Mouse (Mus musculus) adipocyte (in vitro differentiated cells): ENCODE measurements around the gene Kcnj15.
A peak's percentile ranks its signal among the peaks of the same experiment; 100 is the strongest.

Experiments used
- DNase-seq: peaks from one replicate; pipeline ENCODE4 v3.0.0-alpha.2; 2016; ENCODE audit warnings: low spot score

Kcnj15 gene

DNA sequence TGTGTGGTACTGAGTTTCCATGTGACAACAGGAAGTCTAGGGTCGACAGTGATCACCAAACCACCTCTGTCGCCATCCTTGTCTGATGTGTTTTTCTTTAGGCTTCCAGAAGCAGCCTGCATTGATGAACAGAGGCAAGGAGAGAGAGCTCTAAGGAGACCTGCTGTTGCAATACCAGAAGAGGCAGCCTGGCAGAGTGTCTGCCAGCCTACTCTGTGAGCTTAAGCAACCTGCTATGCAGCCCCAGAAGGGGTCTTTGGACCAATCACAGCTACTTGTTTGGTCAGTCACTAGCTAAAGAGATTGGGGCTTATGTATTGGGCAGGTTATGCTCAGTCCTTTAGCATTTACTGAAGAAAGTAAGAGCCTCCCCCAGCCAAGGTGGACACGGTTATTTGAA is 11.9 kb upstream of the Kcnj15 start:
- DNase-seq = no peak

DNA sequence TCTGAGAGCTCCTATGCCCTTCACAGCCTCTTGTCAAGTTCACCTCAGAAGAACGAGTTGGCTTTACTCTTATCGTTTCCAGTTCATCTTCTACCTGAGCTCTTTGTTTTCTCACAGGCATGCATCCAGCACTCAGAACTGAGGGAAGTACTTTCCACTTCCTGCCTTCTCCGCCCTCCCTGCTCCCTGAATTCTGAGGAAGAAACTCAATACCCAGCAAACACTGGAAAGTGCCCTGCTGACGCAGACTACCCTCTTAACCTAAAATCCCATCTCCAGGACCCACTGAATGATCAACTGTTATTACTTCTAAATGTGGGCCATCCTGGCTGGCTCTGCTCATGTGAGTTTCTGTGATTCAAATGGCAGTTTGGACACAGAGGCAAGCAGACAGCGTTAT is 8.7 kb upstream of the Kcnj15 start:
- no peak for DNase-seq

DNA sequence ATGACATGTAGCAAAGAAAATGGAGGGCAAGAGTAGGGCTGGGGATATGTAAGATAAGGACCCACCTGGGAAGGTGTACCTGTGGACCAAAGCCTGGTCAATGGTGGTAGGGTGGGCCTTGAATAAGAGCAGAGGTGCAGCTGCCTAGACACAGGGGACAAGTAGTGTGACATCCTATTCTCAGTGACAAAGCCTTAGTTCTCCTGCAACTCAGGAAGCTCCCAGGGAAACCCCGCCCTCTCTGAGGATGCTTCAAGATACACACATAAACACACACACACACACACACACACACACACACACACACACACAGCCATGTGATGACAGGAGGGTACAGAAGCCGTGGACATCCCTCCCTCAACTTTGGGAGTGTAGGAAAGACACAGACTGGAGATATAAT is 710 bp upstream of the Kcnj15 start:
- no peak for DNase-seq

DNA sequence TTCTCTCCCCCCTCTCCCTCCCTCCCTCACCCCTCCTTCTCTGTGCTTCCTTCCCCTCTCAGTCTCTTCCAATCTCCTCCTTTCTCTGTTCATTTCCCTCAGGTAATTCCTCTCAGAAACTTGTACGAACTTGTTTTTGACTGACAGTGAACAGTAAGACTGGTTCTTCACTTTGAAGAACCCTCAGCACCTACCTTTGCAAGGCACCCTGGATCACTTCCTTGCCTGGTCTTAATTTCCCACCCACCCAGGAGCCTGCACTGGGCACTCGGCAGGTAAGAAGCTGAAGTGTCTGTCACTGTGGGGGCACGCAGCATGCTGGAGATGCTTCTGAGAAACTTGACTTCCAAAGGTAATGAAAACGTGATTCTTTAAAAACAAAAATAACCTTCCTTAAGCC is 742 bp downstream of the Kcnj15 start:
- no peak for DNase-seq

DNA sequence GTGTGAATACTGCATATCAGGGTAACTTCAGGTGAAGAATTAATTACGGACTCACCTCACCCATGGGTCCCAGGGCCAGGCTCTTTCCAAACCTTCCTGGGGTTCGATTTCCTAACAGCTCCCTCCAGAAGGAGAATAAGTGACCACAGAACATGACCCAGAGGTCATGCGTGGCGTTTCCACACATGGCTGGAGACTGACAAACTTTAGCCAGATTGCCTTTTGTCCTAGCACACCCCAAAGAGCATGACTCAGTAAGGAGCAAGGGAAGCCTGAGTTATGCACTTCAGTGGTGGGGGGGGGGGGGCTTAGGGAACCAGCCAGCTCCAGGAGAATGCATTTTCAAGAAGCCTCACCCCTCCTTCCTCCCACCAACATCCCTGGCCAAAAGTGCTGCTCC is 2.1 kb downstream of the Kcnj15 start:
- no peak for DNase-seq

DNA sequence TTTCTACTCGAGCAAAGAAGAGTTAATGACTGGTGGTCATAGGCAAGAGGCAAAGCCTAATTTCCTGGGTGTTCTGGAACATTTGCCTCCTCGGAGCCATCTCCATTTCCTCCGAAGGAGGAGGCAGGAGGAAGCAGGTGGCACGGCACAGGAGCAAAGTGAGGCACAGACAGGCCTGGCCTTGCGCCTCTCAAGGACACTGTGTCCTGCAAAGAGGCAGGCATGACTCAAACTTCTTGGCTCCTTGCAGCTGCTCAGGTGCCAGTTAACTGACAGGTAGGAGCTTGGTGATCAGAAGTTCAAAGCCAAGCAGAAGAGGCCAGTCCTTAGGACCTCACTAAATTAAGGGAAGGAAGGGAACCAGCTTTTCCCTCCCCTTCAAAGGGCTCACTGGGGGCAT is 3.3 kb downstream of the Kcnj15 start:
- no peak for DNase-seq

DNA sequence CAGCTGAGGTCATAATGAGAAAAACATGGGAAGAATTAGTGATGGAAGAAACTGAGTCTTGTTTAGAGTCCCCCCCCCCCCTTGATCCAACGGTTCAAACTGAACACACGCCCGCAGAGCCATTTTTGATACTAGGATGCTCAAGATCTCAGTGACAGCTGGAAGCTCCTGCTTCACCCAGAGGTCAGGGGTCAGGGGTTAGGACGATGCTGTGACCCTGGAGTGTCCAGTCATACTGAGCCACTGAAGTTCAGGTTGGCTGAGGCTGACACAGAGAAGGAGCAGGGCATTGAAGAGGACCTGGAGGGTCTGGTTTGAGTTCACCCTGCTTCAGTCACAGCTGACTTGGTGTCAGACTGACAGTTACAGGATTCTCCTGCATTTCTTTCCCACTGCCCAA is 4.4 kb downstream of the Kcnj15 start:
- DNase-seq = no peak

DNA sequence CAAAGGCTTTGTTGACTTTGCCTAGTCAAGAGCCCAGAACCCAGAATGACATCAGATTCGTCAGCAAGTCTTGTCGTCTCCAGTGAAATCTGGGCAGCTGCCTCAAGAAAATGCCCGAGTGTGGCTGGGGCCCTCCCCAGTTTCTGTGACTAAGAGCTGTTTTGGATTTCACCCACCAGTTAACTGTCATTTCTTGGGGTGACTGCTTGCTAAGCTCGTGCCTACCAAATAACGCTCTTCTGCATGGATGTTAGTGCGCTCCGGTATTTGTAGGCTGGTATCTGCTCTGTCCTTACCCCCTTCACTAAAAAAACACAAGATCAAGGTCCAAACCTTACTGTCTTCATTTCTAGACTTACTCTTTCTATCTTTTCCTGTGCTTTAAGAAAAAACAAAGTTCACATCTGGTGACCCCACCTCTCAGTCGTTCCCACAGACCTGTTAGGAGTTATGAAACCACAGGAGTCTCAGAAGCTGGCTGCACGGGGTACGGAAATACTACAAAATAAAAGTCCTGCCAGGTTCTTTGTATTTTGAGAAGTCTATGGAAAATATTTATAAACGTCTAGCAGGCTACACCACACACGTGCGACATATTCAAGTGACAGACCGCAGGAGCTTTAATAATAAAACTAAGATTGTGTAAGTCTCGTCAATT is 5.5 kb downstream of the Kcnj15 start:
- DNase-seq = no peak

DNA sequence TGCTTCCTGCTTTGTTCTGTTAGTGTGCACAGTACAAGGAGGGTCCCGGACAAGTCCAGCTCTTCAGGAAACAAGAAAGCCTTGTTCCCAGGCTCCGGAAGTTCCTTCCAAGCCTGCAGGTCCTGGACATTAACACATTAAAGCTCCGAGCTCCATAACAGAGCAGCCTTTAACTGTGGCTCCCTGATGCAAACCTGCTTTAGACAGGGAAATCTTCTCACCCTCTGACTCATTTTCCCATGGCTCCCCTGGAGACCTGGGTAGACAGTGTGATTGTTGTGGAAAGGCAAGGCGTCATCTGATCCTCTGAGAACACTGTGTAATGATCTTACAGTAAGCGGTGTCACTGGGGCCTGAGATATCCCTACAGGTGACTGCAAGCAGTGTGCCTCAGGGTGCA is 7.0 kb downstream of the Kcnj15 start:
- DNase-seq = no peak

DNA sequence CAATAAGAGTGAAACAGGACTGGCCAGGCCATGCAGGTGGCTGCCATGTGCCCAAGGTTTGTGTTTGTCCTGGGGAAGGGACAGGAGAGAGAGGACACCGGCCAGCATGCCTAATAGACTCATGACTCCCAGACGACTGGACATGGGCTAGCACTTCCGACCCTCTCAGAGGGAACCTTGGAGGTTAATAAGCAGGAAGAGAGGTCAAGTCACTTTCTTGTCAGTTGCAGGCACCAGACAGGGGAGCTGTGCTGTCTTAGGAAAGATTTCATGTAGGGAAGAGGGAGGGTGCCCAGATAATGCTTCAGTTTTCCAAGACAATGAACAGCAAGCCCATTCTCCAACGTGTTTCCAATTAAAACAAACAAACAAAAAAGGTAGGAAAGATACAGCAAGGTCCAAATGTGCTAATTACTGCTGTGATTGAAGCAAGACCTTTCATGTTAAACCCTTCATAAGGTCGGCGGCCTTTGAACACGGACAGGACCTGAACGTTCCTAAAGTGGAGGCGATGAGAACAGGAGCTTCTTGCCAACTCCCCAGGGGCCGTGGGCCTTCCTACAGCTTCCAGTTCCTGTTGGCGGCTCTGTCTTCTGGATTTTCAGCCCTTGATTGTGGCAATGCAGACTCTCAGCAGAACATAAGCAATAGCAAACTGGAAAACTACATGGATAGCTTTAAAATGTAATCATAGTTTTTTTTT is 10.3 kb downstream of the Kcnj15 start:
- no peak for DNase-seq

DNA sequence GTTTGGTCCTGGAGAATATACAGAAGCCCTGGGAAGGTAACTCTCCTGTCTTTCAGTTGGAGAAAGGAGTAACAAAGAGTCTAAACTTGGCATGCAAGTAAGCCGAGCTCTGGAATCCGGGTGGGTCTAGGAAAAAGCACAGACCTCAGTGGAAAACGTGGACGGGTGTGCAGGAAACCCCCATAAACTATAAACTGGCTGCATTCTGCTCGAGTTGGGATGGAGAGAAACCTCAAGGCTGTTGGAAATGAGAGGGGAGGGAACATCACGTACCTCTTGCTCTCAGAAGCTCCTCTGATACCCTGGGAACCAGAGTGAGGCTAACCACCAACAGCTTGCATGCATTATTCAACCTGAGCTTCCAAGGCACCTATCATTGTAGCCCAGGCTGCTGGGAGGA is 12.3 kb downstream of the Kcnj15 start:
- no peak for DNase-seq

DNA sequence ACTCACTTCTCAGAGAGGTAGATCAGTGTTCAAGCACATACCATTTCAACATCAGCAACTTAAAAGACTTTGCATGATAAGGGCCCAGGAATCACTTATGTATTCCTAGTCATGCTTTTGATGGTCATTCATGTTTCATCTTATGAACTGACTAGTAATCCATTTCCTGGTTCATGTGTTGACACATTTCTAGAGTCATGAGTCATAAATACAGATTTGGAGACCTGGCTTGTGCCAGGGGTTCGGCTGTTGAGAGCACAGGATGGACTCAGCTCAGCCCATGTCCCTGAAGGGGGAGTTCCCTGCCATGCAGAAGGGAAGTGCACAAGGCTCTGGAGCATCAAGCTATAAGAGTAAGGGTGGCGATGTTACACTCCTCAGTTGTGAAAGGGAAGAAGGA is 15.7 kb downstream of the Kcnj15 start:
- DNase-seq = no peak

DNA sequence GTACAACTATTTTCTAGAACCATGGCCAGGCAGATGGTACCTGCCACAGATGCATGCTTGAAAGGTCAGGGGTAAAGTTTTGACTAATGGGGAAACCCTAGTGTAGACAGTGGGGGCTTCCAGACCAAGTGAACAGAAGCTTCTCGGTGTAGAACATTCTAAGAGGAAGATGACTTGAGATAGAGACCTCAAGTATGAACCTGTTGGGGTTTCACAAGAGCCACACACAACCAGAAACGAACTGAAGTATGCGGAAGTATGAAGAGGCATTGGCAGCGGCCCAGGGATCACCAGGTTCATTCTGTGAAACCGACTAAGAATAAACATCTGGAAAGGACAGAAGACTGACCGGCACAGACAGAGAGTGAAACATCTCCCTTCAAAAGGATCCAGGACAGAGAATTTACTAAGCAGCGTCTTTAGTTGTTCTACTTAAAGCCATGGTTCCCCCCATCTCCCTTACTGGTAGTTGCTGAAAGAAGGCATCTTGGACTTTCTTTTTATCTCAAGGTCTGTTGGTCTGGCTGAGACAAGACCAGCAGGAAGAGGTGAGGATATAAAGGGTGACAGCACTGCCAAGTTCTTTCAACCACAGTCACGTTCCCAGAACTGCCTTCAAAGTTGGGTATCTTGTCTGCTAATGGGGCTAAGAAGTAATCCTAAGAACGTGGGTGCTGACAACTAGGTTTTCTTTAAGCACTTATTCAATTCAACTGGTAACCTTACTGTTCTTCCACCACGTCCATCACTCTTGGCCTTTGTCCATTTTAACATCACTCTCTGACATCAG is 18.6 kb downstream of the Kcnj15 start:
- DNase-seq = no peak

DNA sequence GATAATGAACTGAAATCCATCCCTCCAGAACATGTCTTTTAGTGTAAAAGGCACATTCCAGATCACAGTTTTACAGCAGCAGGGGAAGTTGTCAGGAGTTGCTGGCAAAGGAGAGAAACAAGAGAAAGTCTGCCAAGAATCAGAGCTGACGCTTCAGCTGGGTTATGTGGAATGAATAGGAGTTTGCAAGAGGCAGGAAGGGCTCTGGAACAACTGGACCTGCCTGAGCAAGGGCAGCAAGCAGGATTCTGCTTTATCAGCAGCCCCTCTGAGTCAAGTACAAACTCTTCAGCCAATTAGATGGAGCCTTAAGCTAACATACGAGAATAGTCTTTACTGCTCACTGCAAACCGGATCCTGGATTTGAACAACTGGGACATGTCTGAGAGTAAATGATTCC is 21.7 kb downstream of the Kcnj15 start:
- DNase-seq = peak; percentile 22

DNA sequence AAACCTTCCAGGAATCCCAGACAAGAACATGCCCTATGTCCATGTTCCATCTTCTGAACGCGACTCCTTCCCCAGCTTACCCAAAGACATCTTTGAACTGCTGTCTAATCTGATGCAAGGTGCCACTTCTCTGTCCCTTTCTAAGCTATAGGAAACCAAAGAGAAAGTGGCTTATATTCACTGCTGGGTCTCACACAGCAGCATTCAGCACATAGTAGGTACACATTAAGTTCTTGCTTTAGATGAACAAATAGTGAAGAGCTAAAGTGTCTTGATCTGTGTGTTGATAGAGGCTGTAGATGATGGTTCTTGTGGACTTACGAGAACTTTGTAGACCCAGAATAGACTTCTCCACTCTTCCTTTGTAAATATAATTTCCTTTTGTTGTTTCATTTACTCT is 23.0 kb downstream of the Kcnj15 start:
- no peak for DNase-seq

DNA sequence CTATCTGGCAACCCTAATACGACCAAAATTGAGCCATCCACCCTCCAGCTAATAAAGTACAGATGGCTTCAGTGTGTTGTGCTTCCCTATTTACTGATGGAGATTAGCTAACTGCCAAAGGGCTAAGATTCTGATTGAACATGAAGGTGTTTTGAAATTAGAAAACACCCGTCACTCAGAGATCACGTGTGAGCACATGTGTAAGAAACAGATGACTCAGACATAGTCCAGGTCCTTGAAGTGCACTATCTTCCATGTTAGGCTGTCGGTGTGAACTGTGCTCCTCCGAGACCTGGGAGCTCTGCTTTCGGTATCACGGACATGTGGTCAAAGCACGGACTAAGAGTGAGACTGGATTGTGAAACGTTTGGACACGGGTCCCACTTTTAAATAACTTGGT is 26.0 kb downstream of the Kcnj15 start:
- no peak for DNase-seq

DNA sequence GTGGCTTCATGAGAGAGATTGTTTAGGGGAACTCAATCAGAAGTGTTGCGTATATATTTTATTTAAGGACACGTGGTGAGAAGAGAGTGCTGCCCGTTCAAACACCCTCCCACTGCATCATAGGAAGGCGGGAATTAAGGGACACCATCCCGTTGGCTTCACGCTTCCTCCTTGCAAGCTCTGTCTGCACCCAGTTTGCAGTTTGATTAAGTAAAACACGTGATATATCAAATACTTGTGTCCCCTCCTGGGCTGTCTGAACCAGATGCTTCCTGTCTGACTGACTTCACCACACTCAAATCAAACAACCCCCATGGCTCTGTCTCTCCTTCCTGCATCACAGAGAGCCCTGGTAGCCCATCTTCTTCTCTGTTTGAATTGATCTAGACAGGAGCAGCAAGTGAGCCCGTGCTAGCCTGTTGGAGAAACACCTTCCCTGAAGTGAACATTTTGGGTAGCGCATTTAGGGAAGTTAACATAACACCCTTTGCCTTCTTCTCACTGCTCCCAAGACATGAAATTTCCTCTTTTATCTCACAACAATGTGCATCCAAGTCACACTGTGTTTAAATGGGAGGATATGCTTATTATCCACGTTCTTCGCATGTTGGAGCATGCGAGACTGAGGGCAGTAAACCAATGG is 26.8 kb downstream of the Kcnj15 start:
- no peak for DNase-seq

DNA sequence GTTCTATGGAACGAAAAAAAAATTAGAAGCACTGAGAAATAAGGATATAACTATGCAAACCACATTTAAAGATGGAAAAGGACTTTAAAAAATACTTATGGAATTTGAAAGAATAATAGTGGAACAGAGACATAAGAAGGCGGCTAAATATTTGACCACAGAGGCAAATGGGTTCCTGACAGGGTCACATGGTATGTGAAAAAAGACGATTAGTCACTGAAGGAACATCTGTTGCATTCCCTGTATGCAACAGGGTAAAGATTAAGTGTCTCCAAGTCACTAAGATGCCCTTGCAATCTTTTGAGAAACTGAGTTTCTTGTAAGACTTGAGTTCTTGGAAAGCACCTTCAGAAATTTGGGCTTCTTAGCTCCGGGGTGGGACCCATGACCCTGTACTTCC is 27.7 kb downstream of the Kcnj15 start:
- DNase-seq = no peak

DNA sequence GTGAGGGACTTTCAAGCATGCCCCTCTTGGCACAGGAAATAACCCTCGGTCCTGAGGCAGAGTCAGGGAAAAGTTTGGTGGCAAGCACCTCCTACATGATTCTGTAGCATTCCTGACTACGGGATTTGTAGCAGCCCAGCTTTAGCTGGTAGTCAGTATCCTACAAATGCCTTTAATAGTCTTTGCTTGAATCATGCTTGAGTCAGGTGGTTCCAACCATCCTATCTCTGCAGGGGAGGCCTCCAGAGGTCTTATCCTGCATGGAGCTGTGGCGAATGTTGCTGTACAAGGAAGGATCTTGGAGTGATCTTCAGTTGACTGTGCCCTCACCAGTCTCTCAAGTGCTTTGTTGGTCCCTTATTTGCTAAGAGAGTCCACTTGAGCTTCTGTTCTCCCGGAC is 28.4 kb downstream of the Kcnj15 start:
- no peak for DNase-seq

DNA sequence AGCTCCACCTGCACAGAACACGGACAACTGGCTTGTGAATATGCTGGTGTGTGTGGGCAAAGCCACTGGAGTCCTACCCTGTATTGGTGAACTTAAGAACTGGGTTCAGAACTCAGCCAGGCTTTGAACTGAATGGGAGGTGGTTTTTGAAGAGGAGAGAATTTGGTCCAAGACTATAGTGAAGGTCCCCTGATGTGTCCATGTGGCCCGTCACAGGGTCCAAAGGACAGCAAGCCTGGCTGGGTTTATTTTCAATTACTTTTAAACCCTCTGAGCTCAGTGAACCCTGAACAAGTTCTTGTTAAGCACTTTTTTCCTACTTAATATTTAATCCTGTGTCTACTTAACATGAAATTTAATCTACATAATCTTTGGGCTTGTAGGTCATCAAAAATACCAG is 30.3 kb downstream of the Kcnj15 start:
- DNase-seq = no peak

DNA sequence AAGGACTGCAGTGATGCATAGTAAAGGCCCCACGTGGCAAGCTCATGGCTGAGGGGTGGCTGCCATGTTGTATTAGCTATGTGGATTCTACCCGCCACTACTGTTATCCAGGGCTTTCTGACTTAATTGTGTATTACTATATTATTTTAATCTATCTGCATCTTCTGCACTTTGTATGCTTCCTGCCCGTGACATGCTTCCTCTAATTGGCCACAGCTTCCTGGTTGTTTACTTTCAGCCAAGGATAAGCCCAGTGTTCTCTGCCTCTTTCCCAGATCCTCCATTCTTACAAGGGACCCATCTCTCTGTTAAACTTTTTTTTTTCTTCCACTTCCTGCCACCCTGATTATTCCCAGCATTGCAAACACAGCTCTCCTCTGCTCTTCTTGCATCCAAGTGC is 32.0 kb downstream of the Kcnj15 start:
- DNase-seq = no peak

DNA sequence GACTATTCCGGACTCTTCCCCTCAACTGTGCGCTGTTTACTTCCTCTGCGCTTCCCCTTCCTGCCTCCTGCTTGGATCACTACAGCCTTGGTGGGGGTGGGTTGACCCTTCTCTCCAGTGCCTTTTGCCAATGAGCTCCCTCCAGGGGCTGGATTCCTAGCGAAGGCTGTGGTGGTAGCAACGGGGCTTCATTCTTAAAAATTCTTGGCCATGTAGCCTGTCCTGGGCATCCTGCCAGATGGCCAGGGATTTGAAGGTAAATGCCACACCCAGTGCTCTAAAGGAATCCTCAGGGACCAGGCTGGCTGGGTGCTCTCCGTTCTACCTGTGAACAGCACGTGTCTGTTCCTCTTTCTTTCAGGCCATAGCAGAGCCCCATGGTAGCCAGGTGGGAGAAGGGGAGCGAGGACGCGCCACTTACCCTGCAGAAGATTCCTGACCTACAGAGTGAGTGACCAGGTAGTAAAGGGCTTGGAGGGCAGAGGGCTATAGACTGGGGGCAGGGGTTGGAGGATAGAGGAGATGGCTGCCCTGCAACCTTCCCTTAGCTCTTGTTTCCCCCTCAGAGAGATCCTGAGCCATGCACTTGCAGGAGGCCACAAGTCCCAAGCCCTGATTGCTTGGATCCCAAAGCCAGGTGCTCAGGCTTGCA is 34.2 kb downstream of the Kcnj15 start:
- DNase-seq = no peak
